Mouse (Mus musculus) spleen, postnatal 10 days (tissue): ENCODE data around the gene Ampd1.
A peak's percentile ranks its signal among the peaks of the same experiment; 100 is the strongest.

Experiments used
- DNase-seq, 2 experiments: peaks; one replicate each; pipeline ENCODE4 v3.0.0; 2021 to 2022; ENCODE audit warnings: low spot score in 2 of 2

The Ampd1 gene

GRCm38 (mm10) chr3:103073771-103074170 is at the start of gene Ampd1:
Gene Ampd1 (plus strand): TSS chr3:103074014.
- no peak for DNase-seq

- DNase-seq, result peak in 1 of 2 experiments; percentile 42
Measured at GRCm38 (mm10) chr3:103026174-103026573, 47.6 kb upstream of the Ampd1 start.

DNA sequence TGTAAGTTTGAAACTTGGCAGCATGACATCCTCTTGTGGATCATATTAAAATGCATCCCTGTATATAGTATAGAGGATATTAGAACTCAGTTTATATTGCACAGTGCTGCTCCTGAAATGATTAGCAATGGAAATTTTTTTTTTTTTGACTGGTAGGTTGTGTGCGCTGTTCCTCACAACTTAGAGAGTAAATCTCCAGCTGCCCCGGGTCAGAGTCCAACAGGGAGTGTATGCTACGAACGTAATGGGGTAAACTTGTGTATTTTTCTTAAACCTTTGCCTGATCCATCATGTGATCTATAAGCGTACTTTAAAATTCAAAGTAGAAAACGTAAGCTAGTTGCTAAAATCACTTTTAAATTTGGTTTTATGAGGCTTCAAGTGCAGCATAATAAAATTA is 33.5 kb upstream of the Ampd1 start:
- DNase-seq, result no peak

GRCm38 (mm10) chr3:103040861-103041379 is 32.9 kb upstream of the Ampd1 start:
- DNase-seq, result no peak

GRCm38 (mm10) chr3:103056016-103056595 is 17.7 kb upstream of the Ampd1 start:
- DNase-seq, result no peak

DNA sequence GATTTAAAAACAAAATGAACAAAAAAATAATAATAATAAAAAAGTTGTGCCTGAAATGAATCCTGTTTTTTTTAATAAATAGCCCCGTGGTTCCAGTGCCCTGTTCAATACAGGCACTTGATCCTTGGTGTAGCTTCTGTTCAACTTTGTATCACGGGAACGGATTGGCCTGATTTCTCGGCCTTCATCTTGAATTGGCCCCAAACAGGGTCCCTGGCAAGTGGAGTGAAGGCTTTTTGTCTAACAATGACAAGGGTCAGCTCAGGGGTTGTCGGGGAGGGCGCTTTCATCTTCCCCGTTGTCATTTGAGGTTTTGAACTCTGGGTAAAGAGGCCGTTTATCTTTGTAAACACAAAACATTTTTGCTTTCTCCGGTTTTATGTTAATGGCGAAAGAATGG is 16.1 kb upstream of the Ampd1 start:
- DNase-seq, result peak in 1 of 2 experiments; percentile 9

GRCm38 (mm10) chr3:103058207-103059157 is 15.3 kb upstream of the Ampd1 start, which contains the start of gene Nras:
Gene Nras (plus strand): TSS chr3:103058285.
- DNase-seq, result peak; percentile 91 to 97

DNA sequence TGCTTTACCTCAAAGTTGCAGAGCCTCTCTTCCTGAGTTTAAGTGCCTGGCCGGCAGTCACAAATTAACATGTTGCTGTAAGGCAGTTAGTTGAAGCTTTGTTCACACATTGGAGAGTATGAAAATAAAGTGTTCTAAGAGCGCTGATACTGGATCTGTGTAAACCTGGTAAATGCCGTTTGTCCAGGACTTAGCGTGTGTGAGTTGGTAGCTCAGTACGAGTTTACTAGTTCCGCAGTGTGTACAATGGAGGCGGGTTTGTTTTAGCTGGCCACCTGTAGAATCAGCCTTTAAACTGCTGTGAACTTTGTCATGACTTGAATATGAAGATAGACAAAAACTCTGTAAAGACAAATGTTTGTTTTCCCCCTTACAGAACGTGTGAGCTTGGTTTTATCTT is 6.9 kb upstream of the Ampd1 start:
- DNase-seq, result no peak

DNA sequence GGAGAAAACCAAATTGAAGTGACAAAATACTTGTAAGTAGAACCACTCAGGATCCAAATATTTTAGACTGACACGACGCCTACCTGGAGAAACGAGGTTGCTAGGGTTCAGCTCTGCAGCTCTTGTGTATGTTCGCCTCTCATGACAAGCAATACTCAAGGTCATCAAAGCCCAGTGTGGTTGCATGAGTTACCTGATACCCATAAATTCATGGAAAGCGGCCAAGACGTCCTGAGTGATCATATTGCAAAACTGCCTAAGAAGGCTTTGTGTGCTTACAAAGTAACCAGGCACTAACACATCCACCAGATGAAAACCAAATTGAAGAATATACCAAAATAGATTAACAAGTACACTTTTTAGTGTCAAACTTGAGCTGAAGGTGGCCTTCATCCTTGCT is 4.8 kb upstream of the Ampd1 start:
- DNase-seq, result no peak

GRCm38 (mm10) chr3:103075871-103076270 is 2.1 kb downstream of the Ampd1 start:
- no peak for DNase-seq

- DNase-seq, result no peak
Measured at GRCm38 (mm10) chr3:103076476-103076875, 2.7 kb downstream of the Ampd1 start.

- DNase-seq, result no peak
Measured at GRCm38 (mm10) chr3:103079301-103079700, 5.5 kb downstream of the Ampd1 start.

DNA sequence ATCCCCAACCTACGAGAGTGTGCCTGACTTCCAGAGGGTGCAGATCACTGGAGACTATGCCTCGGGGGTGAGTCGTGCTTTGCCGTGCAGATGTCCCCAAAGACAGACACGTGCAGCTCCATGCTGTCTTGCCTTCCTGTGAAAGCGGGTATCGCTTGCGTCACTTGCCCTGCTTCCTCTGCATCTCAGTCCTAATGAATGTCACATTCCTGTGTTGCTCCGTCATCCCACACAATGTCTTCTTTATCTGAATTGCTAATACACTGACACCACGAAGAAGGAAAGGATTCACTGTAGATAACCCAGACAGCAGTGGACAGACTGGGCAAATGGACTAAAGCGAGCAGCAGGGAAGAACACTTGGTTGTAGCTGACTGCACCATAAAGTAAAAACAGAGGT is 7.2 kb downstream of the Ampd1 start:
- DNase-seq, result no peak

DNA sequence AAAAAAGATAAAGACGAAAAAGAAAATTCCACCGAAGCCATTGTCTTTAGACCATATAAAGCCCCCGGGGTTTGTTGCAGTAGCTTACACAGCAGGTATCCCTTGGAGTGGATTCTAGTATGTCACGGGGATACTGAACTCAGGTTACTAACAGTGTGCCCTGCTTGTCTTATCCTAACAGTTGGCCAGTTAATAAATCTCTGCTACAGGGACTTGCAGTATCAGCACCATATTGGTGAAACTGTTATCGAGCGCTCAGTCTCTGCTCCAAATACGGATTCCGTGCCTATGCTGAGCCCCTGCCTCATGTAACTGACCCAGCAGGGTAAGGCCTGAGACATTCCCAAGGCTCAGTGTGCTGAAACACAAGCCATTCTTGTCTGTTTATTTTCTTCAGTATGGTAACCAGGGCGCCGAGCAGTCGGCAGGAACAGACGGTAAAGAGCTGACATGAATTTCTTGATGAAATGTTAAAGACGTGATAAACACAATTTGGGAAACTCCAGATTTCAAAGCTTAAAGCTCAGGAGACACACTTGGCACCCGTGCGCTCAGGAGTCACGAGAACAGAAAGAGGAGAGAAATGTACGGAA is 8.1 kb downstream of the Ampd1 start:
- DNase-seq, result no peak

- no peak for DNase-seq
Measured at GRCm38 (mm10) chr3:103082761-103083160, 8.9 kb downstream of the Ampd1 start.

DNA sequence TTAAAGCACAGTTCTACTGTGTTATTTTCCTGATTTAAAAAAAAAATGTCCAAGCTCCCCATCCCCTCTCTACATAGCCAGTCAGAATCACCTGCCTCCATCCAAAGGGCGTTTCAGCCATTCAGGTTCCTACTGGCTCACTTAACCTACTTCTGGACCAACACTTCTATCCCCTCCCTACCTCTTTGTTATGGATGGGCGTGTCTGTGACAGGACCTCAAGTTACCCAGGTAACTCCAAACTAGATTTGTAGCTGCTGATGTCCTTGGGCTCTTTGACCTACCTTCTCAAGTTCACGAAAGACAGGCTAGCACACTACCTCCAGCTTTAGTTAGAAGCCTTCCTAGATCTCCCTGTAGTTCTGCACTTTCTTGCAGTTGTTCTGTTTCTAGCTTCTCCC is 12.2 kb downstream of the Ampd1 start:
- DNase-seq, result no peak

DNA sequence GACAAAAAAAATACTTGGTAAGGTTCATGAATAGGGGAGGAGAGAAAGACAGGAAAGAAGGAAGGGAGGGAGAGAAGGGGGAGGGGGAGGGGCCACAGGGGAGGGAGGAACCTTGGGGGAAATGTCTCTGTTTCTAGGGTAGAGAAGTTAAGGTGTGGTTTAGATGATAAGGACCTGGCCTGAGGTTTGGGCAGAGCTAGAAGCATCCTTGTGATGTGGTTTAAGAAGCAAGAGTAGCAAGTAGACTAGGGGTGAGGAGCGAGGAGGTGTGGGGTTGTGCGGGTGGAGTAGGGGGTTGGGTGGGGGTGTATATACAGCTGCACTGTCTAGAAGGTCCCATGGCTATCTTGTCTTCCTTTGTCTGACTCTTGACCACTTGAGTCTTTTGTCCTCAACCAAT is 17.9 kb downstream of the Ampd1 start:
- DNase-seq, result no peak

- DNase-seq, result peak in 1 of 2 experiments; percentile 28
Measured at GRCm38 (mm10) chr3:103098662-103099061, 24.8 kb downstream of the Ampd1 start.

DNA sequence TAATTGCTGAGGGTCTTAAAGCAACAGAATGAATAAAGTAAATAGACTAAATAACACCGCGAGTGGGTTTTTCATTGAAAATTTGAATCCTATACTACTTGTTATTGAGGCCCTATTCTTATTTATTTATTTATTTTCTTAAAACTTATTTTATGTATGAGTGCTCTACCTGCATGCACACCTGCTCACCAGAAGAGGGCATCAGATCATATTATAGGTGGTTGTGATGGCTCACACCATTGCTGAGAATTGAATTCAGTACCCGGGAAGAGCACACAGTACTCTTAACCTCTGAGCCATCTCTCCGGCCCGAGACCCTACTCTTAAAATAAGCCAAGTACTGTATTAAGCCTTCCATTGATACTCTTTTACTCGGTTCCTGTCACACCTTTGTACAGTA is 25.9 kb downstream of the Ampd1 start:
- DNase-seq, result no peak

DNA sequence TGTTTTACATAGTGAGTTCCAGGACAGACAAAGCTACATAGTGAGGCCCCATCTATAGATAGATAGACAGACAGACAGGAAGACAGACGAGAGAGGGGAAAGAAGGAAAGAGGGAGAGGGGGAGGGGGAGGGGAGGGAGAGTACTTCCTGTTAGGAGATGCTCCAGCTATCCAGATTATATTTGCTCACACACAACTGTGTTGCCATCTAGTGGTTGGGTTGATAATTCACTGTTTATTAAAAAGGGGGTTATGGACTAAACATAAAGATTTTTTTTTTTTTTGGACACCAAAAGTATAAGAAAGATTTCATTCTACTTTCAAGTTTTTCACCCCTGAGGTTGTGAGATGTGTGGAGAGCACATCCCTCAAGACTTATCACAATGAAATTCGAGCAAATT is 26.9 kb downstream of the Ampd1 start:
- no peak for DNase-seq

DNA sequence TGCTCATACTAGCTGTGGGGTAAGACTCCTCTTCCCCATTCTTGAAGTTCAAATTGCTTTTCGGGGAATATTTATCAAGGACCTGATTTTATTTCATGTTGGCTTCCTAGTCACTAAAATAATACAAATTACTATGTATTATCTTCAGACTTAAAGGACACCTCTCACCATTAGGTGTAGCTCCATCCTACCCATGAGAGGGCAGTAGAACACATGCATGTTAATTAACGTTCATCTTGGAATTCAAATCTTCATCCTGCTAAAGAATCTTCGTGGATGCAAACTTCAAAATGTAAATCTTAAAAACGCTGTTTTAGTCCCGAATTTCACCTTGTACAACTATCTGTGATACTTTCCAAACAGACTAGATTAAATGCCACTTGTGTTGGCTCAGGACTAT is 27.4 kb downstream of the Ampd1 start:
- DNase-seq, result no peak

- DNase-seq, result peak in 1 of 2 experiments; percentile 52
Measured at GRCm38 (mm10) chr3:103101909-103102308, 28.1 kb downstream of the Ampd1 start.
